Mouse (Mus musculus): ENCODE data around the gene Dnah6. TPM values are rescaled to one million over a fixed set of nuclear protein-coding genes. Genes with fewer than 3 reads are reported as not detected.

Dnah6 gene
- polyA plus RNA-seq, 1 experiment from 2014 or later: 0.03 TPM

GRCm38 (mm10) chr6:73090836-73091235 lies 130.6 kb downstream of the Dnah6 start:
- Histone ChIP-seq H3K4me2 (no peak overlapping the region), H3K4me1 (ENCODE audit: control insufficient read depth, insufficient read depth, low read length) (no peaks in the 10 kb centered on the region), H3K9ac (ENCODE audit: low read depth, low read length) (no peak overlapping the region), H3K9me3 (replicated peaks; ENCODE audit: control insufficient read depth, low read length) (no peaks in the 10 kb centered on the region), H3K36me3 (ENCODE audit: control insufficient read depth, insufficient read depth, low read length) (no peaks in the 10 kb centered on the region), H3K27ac (ENCODE audit: low read depth, low read length) (no peak overlapping the region), H3K4me3 (ENCODE audit: low read depth, low read length) (no peak overlapping the region), H3K27me3 (ENCODE audit: control insufficient read depth, insufficient read depth, low read length) (no peaks in the 10 kb centered on the region)
- ATAC-seq (replicated peaks; ENCODE audit: insufficient number of reproducible peaks, low FRiP score, low TSS enrichment): no peak
- WGBS (ENCODE audit: insufficient replicate concordance): 70% methylated on average over 8 of the region's 8 CpGs

- no peak for ATAC-seq (replicated peaks; ENCODE audit: insufficient number of reproducible peaks, low FRiP score, low TSS enrichment)
- H3K27ac ChIP-seq (ENCODE audit: low read depth, low read length): no peak overlapping the region
- 85% methylated on average over 9 of the region's 9 CpGs for WGBS (ENCODE audit: insufficient replicate concordance)
- no peaks in the 10 kb centered on the region for H3K36me3 ChIP-seq (ENCODE audit: control insufficient read depth, insufficient read depth, low read length)
- H3K9ac ChIP-seq (ENCODE audit: low read depth, low read length): no peak overlapping the region
- H3K4me2 ChIP-seq: no peak overlapping the region
- H3K9me3 ChIP-seq (replicated peaks; ENCODE audit: control insufficient read depth, low read length): no peaks in the 10 kb centered on the region
- no peak overlapping the region for H3K4me3 ChIP-seq (ENCODE audit: low read depth, low read length)
- H3K4me1 ChIP-seq (ENCODE audit: control insufficient read depth, insufficient read depth, low read length): no peaks in the 10 kb centered on the region
- H3K27me3 ChIP-seq (ENCODE audit: control insufficient read depth, insufficient read depth, low read length): no peaks in the 10 kb centered on the region
Measured at GRCm38 (mm10) chr6:73082571-73082970, 138.9 kb downstream of the Dnah6 start.

- Histone ChIP-seq H3K9ac (ENCODE audit: low read depth, low read length) (no peak overlapping the region), H3K4me2 (no peak overlapping the region), H3K27ac (ENCODE audit: low read depth, low read length) (no peak overlapping the region), H3K4me1 (ENCODE audit: control insufficient read depth, insufficient read depth, low read length) (no peaks in the 10 kb centered on the region), H3K4me3 (ENCODE audit: low read depth, low read length) (no peak overlapping the region), H3K9me3 (replicated peaks; ENCODE audit: control insufficient read depth, low read length) (no peaks in the 10 kb centered on the region), H3K27me3 (ENCODE audit: control insufficient read depth, insufficient read depth, low read length) (no peaks in the 10 kb centered on the region), H3K36me3 (ENCODE audit: control insufficient read depth, insufficient read depth, low read length) (no peaks in the 10 kb centered on the region)
- 35% methylated on average over 3 of the region's 3 CpGs for WGBS (ENCODE audit: insufficient replicate concordance)
- ATAC-seq (replicated peaks; ENCODE audit: insufficient number of reproducible peaks, low FRiP score, low TSS enrichment): no peak
Measured at GRCm38 (mm10) chr6:73072093-73072786, 149.2 kb downstream of the Dnah6 start.

- Histone ChIP-seq H3K9me3 (replicated peaks; ENCODE audit: control insufficient read depth, low read length) (no peaks in the 10 kb centered on the region), H3K27me3 (ENCODE audit: control insufficient read depth, insufficient read depth, low read length) (no peaks in the 10 kb centered on the region), H3K4me3 (ENCODE audit: low read depth, low read length) (no peak overlapping the region), H3K36me3 (ENCODE audit: control insufficient read depth, insufficient read depth, low read length) (no peaks in the 10 kb centered on the region), H3K9ac (ENCODE audit: low read depth, low read length) (no peak overlapping the region), H3K4me2 (no peak overlapping the region), H3K27ac (ENCODE audit: low read depth, low read length) (0 out of 2 replicates have a peak overlapping the region, but pooled peaks have one; percentile 6), H3K4me1 (ENCODE audit: control insufficient read depth, insufficient read depth, low read length) (no peaks in the 10 kb centered on the region)
- ATAC-seq (replicated peaks; ENCODE audit: insufficient number of reproducible peaks, low FRiP score, low TSS enrichment): no peak
- WGBS (ENCODE audit: insufficient replicate concordance): 58% methylated on average over 3 of the region's 3 CpGs
Measured at GRCm38 (mm10) chr6:73071214-73071613, 150.2 kb downstream of the Dnah6 start.

GRCm38 (mm10) chr6:73070663-73071062 lies 150.8 kb downstream of the Dnah6 start:
- Histone ChIP-seq H3K4me3 (ENCODE audit: low read depth, low read length) (no peak overlapping the region), H3K27me3 (ENCODE audit: control insufficient read depth, insufficient read depth, low read length) (no peaks in the 10 kb centered on the region), H3K27ac (ENCODE audit: low read depth, low read length) (0 out of 2 replicates have a peak overlapping the region, but pooled peaks have one; percentile 6), H3K9me3 (replicated peaks; ENCODE audit: control insufficient read depth, low read length) (no peaks in the 10 kb centered on the region), H3K4me1 (ENCODE audit: control insufficient read depth, insufficient read depth, low read length) (no peaks in the 10 kb centered on the region), H3K36me3 (ENCODE audit: control insufficient read depth, insufficient read depth, low read length) (no peaks in the 10 kb centered on the region), H3K4me2 (no peak overlapping the region), H3K9ac (ENCODE audit: low read depth, low read length) (no peak overlapping the region)
- 0 out of 2 replicates have a peak, but pooled peaks have one; percentile 61 for ATAC-seq (replicated peaks; ENCODE audit: insufficient number of reproducible peaks, low FRiP score, low TSS enrichment)
- 55% methylated on average over 6 of the region's 6 CpGs for WGBS (ENCODE audit: insufficient replicate concordance)

GRCm38 (mm10) chr6:73064551-73064950 lies 156.9 kb downstream of the Dnah6 start:
- no peak for ATAC-seq (replicated peaks; ENCODE audit: insufficient number of reproducible peaks, low FRiP score, low TSS enrichment)
- Histone ChIP-seq H3K36me3 (ENCODE audit: control insufficient read depth, insufficient read depth, low read length) (no peaks in the 10 kb centered on the region), H3K4me1 (ENCODE audit: control insufficient read depth, insufficient read depth, low read length) (no peaks in the 10 kb centered on the region), H3K9ac (ENCODE audit: low read depth, low read length) (no peak overlapping the region), H3K9me3 (replicated peaks; ENCODE audit: control insufficient read depth, low read length) (no peaks in the 10 kb centered on the region), H3K4me2 (no peak overlapping the region), H3K27me3 (ENCODE audit: control insufficient read depth, insufficient read depth, low read length) (no peaks in the 10 kb centered on the region), H3K4me3 (ENCODE audit: low read depth, low read length) (no peak overlapping the region), H3K27ac (ENCODE audit: low read depth, low read length) (no peak overlapping the region)
- WGBS (ENCODE audit: insufficient replicate concordance): 51% methylated on average over 3 of the region's 3 CpGs

GRCm38 (mm10) chr6:73059596-73060121 lies 161.8 kb downstream of the Dnah6 start:
- Histone ChIP-seq H3K27me3 (ENCODE audit: control insufficient read depth, insufficient read depth, low read length) (no peaks in the 10 kb centered on the region), H3K9ac (ENCODE audit: low read depth, low read length) (no peak overlapping the region), H3K27ac (ENCODE audit: low read depth, low read length) (no peak overlapping the region), H3K4me3 (ENCODE audit: low read depth, low read length) (no peak overlapping the region), H3K36me3 (ENCODE audit: control insufficient read depth, insufficient read depth, low read length) (no peaks in the 10 kb centered on the region), H3K4me1 (ENCODE audit: control insufficient read depth, insufficient read depth, low read length) (no peaks in the 10 kb centered on the region), H3K9me3 (replicated peaks; ENCODE audit: control insufficient read depth, low read length) (0 out of 2 replicates have a peak, but pooled peaks cover 4% of the 10 kb centered on the region), H3K4me2 (no peak overlapping the region)
- no peak for ATAC-seq (replicated peaks; ENCODE audit: insufficient number of reproducible peaks, low FRiP score, low TSS enrichment)
- WGBS (ENCODE audit: insufficient replicate concordance): 77% methylated on average over 7 of the region's 7 CpGs

- Histone ChIP-seq H3K9ac (ENCODE audit: low read depth, low read length) (no peak overlapping the region), H3K4me3 (ENCODE audit: low read depth, low read length) (no peak overlapping the region), H3K9me3 (replicated peaks; ENCODE audit: control insufficient read depth, low read length) (0 out of 2 replicates have a peak, but pooled peaks cover 4% of the 10 kb centered on the region), H3K27ac (ENCODE audit: low read depth, low read length) (no peak overlapping the region), H3K4me1 (ENCODE audit: control insufficient read depth, insufficient read depth, low read length) (no peaks in the 10 kb centered on the region), H3K27me3 (ENCODE audit: control insufficient read depth, insufficient read depth, low read length) (no peaks in the 10 kb centered on the region), H3K36me3 (ENCODE audit: control insufficient read depth, insufficient read depth, low read length) (no peaks in the 10 kb centered on the region), H3K4me2 (no peak overlapping the region)
- ATAC-seq (replicated peaks; ENCODE audit: insufficient number of reproducible peaks, low FRiP score, low TSS enrichment): no peak
- WGBS (ENCODE audit: insufficient replicate concordance): 89% methylated on average over 4 of the region's 4 CpGs
Measured at GRCm38 (mm10) chr6:73059162-73059561, 162.3 kb downstream of the Dnah6 start.

- 88% methylated on average over 6 of the region's 6 CpGs for WGBS (ENCODE audit: insufficient replicate concordance)
- H3K4me2 ChIP-seq: no peak overlapping the region
- ATAC-seq (replicated peaks; ENCODE audit: insufficient number of reproducible peaks, low FRiP score, low TSS enrichment): no peak
Measured at GRCm38 (mm10) chr6:73055347-73055746, 166.1 kb downstream of the Dnah6 start.

More at GRCm38 (mm10) chr6:73055347-73055746, 166.1 kb downstream of the Dnah6 start:
- H3K27me3 ChIP-seq (ENCODE audit: control insufficient read depth, insufficient read depth, low read length): no peaks in the 10 kb centered on the region
- no peaks in the 10 kb centered on the region for H3K36me3 ChIP-seq (ENCODE audit: control insufficient read depth, insufficient read depth, low read length)
- H3K27ac ChIP-seq (ENCODE audit: low read depth, low read length): no peak overlapping the region
- H3K4me1 ChIP-seq (ENCODE audit: control insufficient read depth, insufficient read depth, low read length): no peaks in the 10 kb centered on the region
- H3K9me3 ChIP-seq (replicated peaks; ENCODE audit: control insufficient read depth, low read length): 0 out of 2 replicates have a peak, but pooled peaks cover 4% of the 10 kb centered on the region
- H3K4me3 ChIP-seq (ENCODE audit: low read depth, low read length): no peak overlapping the region
- H3K9ac ChIP-seq (ENCODE audit: low read depth, low read length): no peak overlapping the region
